Mouse (Mus musculus): Measurements from ENCODE around the gene Tenm2.

GRCm38 (mm10) chr11:36001282-36001970, 1234.3 kb downstream of the Tenm2 start:
- TF ChIP-seq EP300 (IDR thresholded peaks at IDR 0.05; ENCODE audit: low read depth) (no peak), CTCF (IDR thresholded peaks at IDR 0.05; ENCODE audit: low read depth) (peak; percentile 91)
